Mouse (Mus musculus) limb, embryonic 11.5 days (tissue): ENCODE measurements around the gene 6430628N08Rik. TPM values are rescaled to one million over a fixed set of nuclear protein-coding genes. Genes with fewer than 3 reads are reported as not detected.

Source experiments
- ATAC-seq: fragments of 200-750 bp; cut with Nextera tagmentation; 2 replicates; pipeline ENCODE4 v1.8.0; 2017; ENCODE audit warnings: low read depth; ENCODE audit not compliant: insufficient number of reproducible peaks, low FRiP score, low TSS enrichment
- DNase-seq: peaks from one replicate; pipeline ENCODE4 v3.0.0-alpha.2; 2015; ENCODE audit warnings: low spot score
- H3K27ac ChIP-seq: fragments of 300-500 bp; sonication (generic); replicated peaks from 2 replicates; pipeline ENCODE4 v1.5.1; 2014; ENCODE audit warnings: low read depth, mild to moderate bottlenecking, low read length
- H3K27me3 ChIP-seq: fragments of 300-500 bp; sonication (generic); 2 replicates; pipeline ENCODE4 v1.6.1; 2014; ENCODE audit warnings: mild to moderate bottlenecking, low read length, mixed read lengths; ENCODE audit not compliant: control insufficient read depth, insufficient read depth
- H3K36me3 ChIP-seq: fragments of 300-500 bp; sonication (generic); 2 replicates; pipeline ENCODE4 v1.6.1; 2014; ENCODE audit warnings: mild to moderate bottlenecking, low read length, moderate library complexity, mixed read lengths; ENCODE audit not compliant: control insufficient read depth, insufficient read depth
- H3K4me1 ChIP-seq: fragments of 300-500 bp; sonication (generic); 2 replicates; pipeline ENCODE4 v1.6.1; 2014; ENCODE audit warnings: low read length, mixed read lengths; ENCODE audit not compliant: control insufficient read depth, insufficient read depth
- H3K4me2 ChIP-seq: fragments of 300-500 bp; sonication (generic); 2 replicates; pipeline ENCODE4 v1.6.1; 2014; ENCODE audit warnings: low read depth, mild to moderate bottlenecking, moderate library complexity; ENCODE audit not compliant: severe bottlenecking
- H3K4me3 ChIP-seq: fragments of 300-500 bp; sonication (generic); 2 replicates; pipeline ENCODE4 v1.5.1; 2014; ENCODE audit warnings: low read depth, low read length
- H3K9ac ChIP-seq: fragments of 300-500 bp; sonication (generic); 2 replicates; pipeline ENCODE4 v1.6.1; 2014; ENCODE audit warnings: mild to moderate bottlenecking, low read length
- H3K9me3 ChIP-seq: fragments of 300-500 bp; sonication (generic); 2 replicates; pipeline ENCODE4 v1.6.1; 2016; ENCODE audit warnings: low read length; ENCODE audit not compliant: control insufficient read depth
- WGBS: fragments of 180-500 bp; shearing (Covaris S2); extraction: QIAGEN DNeasy Blood & Tissue Kit; methylation state at CpG from one replicate; pipeline ENCODE4 v1.1.7; 2014; 5-methylcytosine and 5-hydroxymethylcytosine counted together
- polyA plus RNA-seq: library from polyadenylated mRNA; unstranded; fragments of >200 nt; fragmentation: Nextera tagmentation; extraction: Ambion mirVana; gene quantifications from 2 replicates; pipeline ENCODE4 v1.2.1, GENCODE M21; 2014

The 6430628N08Rik gene
- 0.27 and 0.44 TPM in 2 replicates for polyA plus RNA-seq

- no peak within 1 kb of the TSS for H3K9ac ChIP-seq
- no peaks in the 10 kb centered on the region for H3K36me3 ChIP-seq
- under 1% methylated on average over 31 of the region's 31 CpGs for WGBS
- H3K4me1 ChIP-seq: peaks cover 5% of the 10 kb centered on the region; the same call in 1 of the 2 replicates
- peak within 1 kb of the TSS; percentile 21 for H3K4me3 ChIP-seq
- DNase-seq (peak; percentile 49), ATAC-seq (no peak)
- H3K27me3 ChIP-seq: peaks cover 8% of the 10 kb centered on the region
- H3K9me3 ChIP-seq: no peaks in the 10 kb centered on the region
- no peak within 1 kb of the TSS for H3K27ac ChIP-seq
- peak within 1 kb of the TSS; percentile 61 for H3K4me2 ChIP-seq
Measured at GRCm38 (mm10) chr4:115890553-115890952, at the start of gene 6430628N08Rik. Gene 6430628N08Rik (plus strand): TSS chr4:115890665.

- 0 out of 2 replicates have a peak, but pooled peaks cover 7% of the 10 kb centered on the region for H3K4me1 ChIP-seq
- no peak overlapping the region for H3K27ac ChIP-seq
- WGBS: 86% methylated on average over 4 of the region's 4 CpGs
- no peak overlapping the region for H3K4me3 ChIP-seq
- H3K36me3 ChIP-seq: no peaks in the 10 kb centered on the region
- no peaks in the 10 kb centered on the region for H3K27me3 ChIP-seq
- no peak overlapping the region for H3K9ac ChIP-seq
- ATAC-seq: no peak
- DNase-seq: no peak
- no peak overlapping the region for H3K4me2 ChIP-seq
- H3K9me3 ChIP-seq: no peaks in the 10 kb centered on the region
Measured at GRCm38 (mm10) chr4:115840842-115841241, 49.6 kb upstream of the 6430628N08Rik start.

GRCm38 (mm10) chr4:115846656-115847055 is 43.8 kb upstream of the 6430628N08Rik start:
- ATAC-seq (no peak), DNase-seq (no peak)
- Histone ChIP-seq H3K9me3 (no peaks in the 10 kb centered on the region), H3K27ac (no peak overlapping the region), H3K36me3 (peaks cover 10% of the 10 kb centered on the region), H3K27me3 (no peaks in the 10 kb centered on the region), H3K9ac (no peak overlapping the region), H3K4me1 (0 out of 2 replicates have a peak, but pooled peaks cover 7% of the 10 kb centered on the region), H3K4me3 (no peak overlapping the region), H3K4me2 (no peak overlapping the region)
- 70% methylated on average over 2 of the region's 2 CpGs for WGBS

GRCm38 (mm10) chr4:115847377-115847776 is 43.1 kb upstream of the 6430628N08Rik start:
- no peak overlapping the region for H3K4me2 ChIP-seq
- H3K27ac ChIP-seq: no peak overlapping the region
- no peak overlapping the region for H3K4me3 ChIP-seq
- H3K27me3 ChIP-seq: no peaks in the 10 kb centered on the region
- no peaks in the 10 kb centered on the region for H3K9me3 ChIP-seq
- ATAC-seq: no peak
- DNase-seq: no peak
- H3K36me3 ChIP-seq: peaks cover 10% of the 10 kb centered on the region
- 67% methylated on average over 5 of the region's 5 CpGs for WGBS
- no peak overlapping the region for H3K9ac ChIP-seq
- H3K4me1 ChIP-seq: 0 out of 2 replicates have a peak, but pooled peaks cover 7% of the 10 kb centered on the region

- no peaks in the 10 kb centered on the region for H3K27me3 ChIP-seq
- H3K4me3 ChIP-seq: no peak overlapping the region
- ATAC-seq (no peak), DNase-seq (no peak)
- no peaks in the 10 kb centered on the region for H3K9me3 ChIP-seq
- WGBS: 93% methylated on average over 1 of the region's 1 CpGs
- 0 out of 2 replicates have a peak, but pooled peaks cover 7% of the 10 kb centered on the region for H3K4me1 ChIP-seq
- no peak overlapping the region for H3K9ac ChIP-seq
- no peak overlapping the region for H3K27ac ChIP-seq
- H3K4me2 ChIP-seq: no peak overlapping the region
- H3K36me3 ChIP-seq: peaks cover 10% of the 10 kb centered on the region
Measured at GRCm38 (mm10) chr4:115848083-115848482, 42.4 kb upstream of the 6430628N08Rik start.

- peaks cover 5% of the 10 kb centered on the region; the same call in 1 of the 2 replicates for H3K4me1 ChIP-seq
- peaks cover 10% of the 10 kb centered on the region for H3K36me3 ChIP-seq
- H3K27me3 ChIP-seq: no peaks in the 10 kb centered on the region
- no peaks in the 10 kb centered on the region for H3K9me3 ChIP-seq
- H3K4me3 ChIP-seq: no peak overlapping the region
- no peak overlapping the region for H3K9ac ChIP-seq
- ATAC-seq (no peak), DNase-seq (no peak)
- no peak overlapping the region for H3K4me2 ChIP-seq
- WGBS: 70% methylated on average over 8 of the region's 8 CpGs
- H3K27ac ChIP-seq: no peak overlapping the region
Measured at GRCm38 (mm10) chr4:115848990-115849677, 41.3 kb upstream of the 6430628N08Rik start.

GRCm38 (mm10) chr4:115850111-115850510 is 40.4 kb upstream of the 6430628N08Rik start:
- Histone ChIP-seq H3K36me3 (peaks cover 10% of the 10 kb centered on the region), H3K4me2 (no peak overlapping the region)

GRCm38 (mm10) chr4:115850631-115851030 is 39.8 kb upstream of the 6430628N08Rik start:
- Histone ChIP-seq H3K36me3 (peaks cover 10% of the 10 kb centered on the region), H3K4me1 (peaks cover 18% of the 10 kb centered on the region), H3K4me3 (no peak overlapping the region), H3K4me2 (no peak overlapping the region), H3K9ac (no peak overlapping the region), H3K9me3 (no peaks in the 10 kb centered on the region), H3K27me3 (no peaks in the 10 kb centered on the region), H3K27ac (no peak overlapping the region)
- WGBS: 62% methylated on average over 2 of the region's 2 CpGs
- no peak for DNase-seq
- ATAC-seq: no peak

More at GRCm38 (mm10) chr4:115850111-115850510, 40.4 kb upstream of the 6430628N08Rik start:
- H3K9me3 ChIP-seq: no peaks in the 10 kb centered on the region
- 84% methylated on average over 2 of the region's 2 CpGs for WGBS
- no peak overlapping the region for H3K4me3 ChIP-seq
- peaks cover 12% of the 10 kb centered on the region for H3K4me1 ChIP-seq
- no peak overlapping the region for H3K9ac ChIP-seq
- no peak overlapping the region for H3K27ac ChIP-seq
- DNase-seq (no peak), ATAC-seq (no peak)
- no peaks in the 10 kb centered on the region for H3K27me3 ChIP-seq
